Mouse (Mus musculus): ENCODE measurements around the gene Lmnb2.

Lmnb2 gene

GRCm38 (mm10) chr10:80900318-80901247 is 17.5 kb downstream of the Lmnb2 start, which contains the start of gene Timm13:
Gene Timm13 (minus strand): TSS chr10:80900969.
- DNase-seq (ENCODE audit: low spot score in 2 of 2) = peak; percentile 100

- no peak for DNase-seq (ENCODE audit: low spot score in 2 of 2)
Measured at GRCm38 (mm10) chr10:80899591-80900317, 18.3 kb downstream of the Lmnb2 start.

- no peak for DNase-seq (ENCODE audit: low spot score in 2 of 2)
Measured at GRCm38 (mm10) chr10:80899074-80899473, 19.0 kb downstream of the Lmnb2 start.

GRCm38 (mm10) chr10:80897861-80898510 is 20.1 kb downstream of the Lmnb2 start:
- peak; percentile 72 to 74 for DNase-seq (ENCODE audit: low spot score in 2 of 2)

- DNase-seq (ENCODE audit: low spot score in 2 of 2) = no peak
Measured at GRCm38 (mm10) chr10:80896581-80897485, 21.2 kb downstream of the Lmnb2 start.

- no peak for DNase-seq (ENCODE audit: low spot score in 2 of 2)
Measured at GRCm38 (mm10) chr10:80895697-80896096, 22.3 kb downstream of the Lmnb2 start.

- no peak for DNase-seq (ENCODE audit: low spot score in 2 of 2)
Measured at GRCm38 (mm10) chr10:80895100-80895499, 22.9 kb downstream of the Lmnb2 start.

- no peak for DNase-seq (ENCODE audit: low spot score in 2 of 2)
Measured at GRCm38 (mm10) chr10:80887181-80887580, 30.9 kb downstream of the Lmnb2 start.

- peak in 1 of 2 experiments; percentile 59 for DNase-seq (ENCODE audit: low spot score in 2 of 2)
Measured at GRCm38 (mm10) chr10:80881301-80881700, 36.7 kb downstream of the Lmnb2 start.

- DNase-seq (ENCODE audit: low spot score in 2 of 2) = no peak
Measured at GRCm38 (mm10) chr10:80880901-80881300, 37.1 kb downstream of the Lmnb2 start.

GRCm38 (mm10) chr10:80880131-80880641 is 37.9 kb downstream of the Lmnb2 start:
- DNase-seq (ENCODE audit: low spot score in 2 of 2) = no peak

GRCm38 (mm10) chr10:80876594-80876993 is 41.5 kb downstream of the Lmnb2 start:
- no peak for DNase-seq (ENCODE audit: low spot score in 2 of 2)

GRCm38 (mm10) chr10:80876028-80876427 is 42.0 kb downstream of the Lmnb2 start:
- no peak for DNase-seq (ENCODE audit: low spot score in 2 of 2)

- no peak for DNase-seq (ENCODE audit: low spot score in 2 of 2)
Measured at GRCm38 (mm10) chr10:80874035-80874434, 44.0 kb downstream of the Lmnb2 start.

GRCm38 (mm10) chr10:80871581-80871980 is 46.5 kb downstream of the Lmnb2 start, which contains the start of gene Tmprss9:
Gene Tmprss9 (plus strand): TSS chr10:80871848.
- no peak for DNase-seq (ENCODE audit: low spot score in 2 of 2)

GRCm38 (mm10) chr10:80870993-80871392 is 47.1 kb downstream of the Lmnb2 start:
- no peak for DNase-seq (ENCODE audit: low spot score in 2 of 2)

GRCm38 (mm10) chr10:80864446-80864845 is 53.6 kb downstream of the Lmnb2 start:
- no peak for DNase-seq (ENCODE audit: low spot score in 2 of 2)

GRCm38 (mm10) chr10:80862305-80862704 is 55.7 kb downstream of the Lmnb2 start:
- no peak for DNase-seq (ENCODE audit: low spot score in 2 of 2)

GRCm38 (mm10) chr10:80858350-80858935 is 59.6 kb downstream of the Lmnb2 start:
- DNase-seq (ENCODE audit: low spot score in 2 of 2) = no peak

GRCm38 (mm10) chr10:80857848-80858247 is 60.2 kb downstream of the Lmnb2 start:
- no peak for DNase-seq (ENCODE audit: low spot score in 2 of 2)

All from right cerebral cortex, postnatal 36 days (tissue).